Mouse (Mus musculus) frontal cortex, adult 2 months (tissue): ENCODE measurements around the gene Usp7. TPM values are rescaled to one million over a fixed set of nuclear protein-coding genes. Genes with fewer than 3 reads are reported as not detected.

Experiments used
- DNase-seq, 2 experiments: peaks; one replicate each; pipeline ENCODE4 v3.0.0; 2022; ENCODE audit warnings: low spot score in 1 of 2; ENCODE audit errors: extremely low spot score in 1 of 2
- polyA plus RNA-seq: library from polyadenylated mRNA; depleted of rRNA; stranded (reverse); fragments of >200 nt; gene quantifications from 2 replicates; pipeline ENCODE4 v1.2.3, GENCODE M21; 2012

The Usp7 gene
- polyA plus RNA-seq, 1 experiment, result 118 TPM

DNA sequence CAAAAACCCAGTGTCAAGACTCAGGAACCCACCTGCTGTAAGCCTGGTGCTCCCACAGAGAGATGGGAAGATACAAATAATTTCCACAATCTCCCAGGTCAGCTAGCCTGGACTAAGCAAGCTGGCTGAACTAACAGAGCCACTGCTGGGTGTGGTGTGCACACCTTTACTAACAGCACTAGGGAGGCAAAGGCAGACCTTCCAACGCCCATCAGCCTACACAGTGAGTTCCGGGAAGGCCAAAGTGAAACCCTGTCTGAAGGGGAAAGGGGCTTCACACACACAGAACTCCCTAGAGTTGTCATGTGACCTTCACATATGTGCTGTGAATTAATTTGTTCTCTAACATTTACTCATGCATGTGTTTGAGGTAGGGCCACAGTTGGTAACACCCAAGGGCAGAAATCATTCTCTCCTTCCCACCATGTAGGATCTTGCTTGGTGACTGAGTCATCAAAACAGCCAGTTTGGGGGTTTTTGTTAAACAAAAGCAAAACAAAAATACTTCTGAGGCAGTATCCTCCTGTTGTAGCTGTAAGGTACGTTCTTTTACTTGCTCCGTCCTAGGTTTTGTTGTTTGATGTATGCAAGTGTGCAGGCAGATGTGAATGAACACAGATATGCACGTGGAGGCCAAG is 63.9 kb downstream of the Usp7 start:
- no peak for DNase-seq

DNA sequence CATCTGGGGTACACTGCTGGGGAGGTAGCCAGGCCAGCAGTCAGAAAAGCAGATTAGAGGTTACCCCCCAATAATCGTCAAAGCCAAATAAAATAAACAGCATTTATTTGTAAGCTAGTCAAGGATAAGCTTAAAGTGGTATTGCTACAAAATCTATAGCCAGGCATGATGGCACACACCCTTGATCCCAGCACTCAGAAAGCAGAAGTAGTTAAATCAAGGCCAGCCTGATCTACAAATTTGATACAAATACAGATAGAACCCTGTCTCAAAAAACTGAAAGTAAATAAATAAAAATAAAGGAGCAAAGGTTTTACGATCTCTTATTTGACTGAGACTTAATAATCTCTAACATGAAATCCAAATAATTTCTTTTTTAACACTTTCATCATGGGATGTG is 66.3 kb downstream of the Usp7 start:
- DNase-seq, result no peak

DNA sequence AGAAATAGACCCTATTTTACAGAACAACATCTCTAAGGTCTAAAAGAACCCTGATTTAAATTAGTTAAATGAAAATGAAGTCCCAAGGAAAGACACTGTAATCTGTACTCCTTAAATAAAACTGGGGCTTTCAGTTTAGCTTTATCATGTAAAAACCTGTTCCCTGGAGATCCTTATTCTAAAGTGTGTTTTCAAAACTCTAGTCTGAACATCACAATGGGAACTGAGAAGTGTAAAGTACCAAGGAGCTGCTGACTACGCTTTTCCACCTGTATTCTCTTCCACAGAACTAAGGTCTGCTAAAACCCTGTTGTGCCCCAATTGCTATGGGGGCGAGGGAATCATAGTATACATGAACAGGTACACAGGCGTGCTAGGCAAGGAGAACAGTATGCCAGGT is 68.1 kb downstream of the Usp7 start:
- no peak for DNase-seq

DNA sequence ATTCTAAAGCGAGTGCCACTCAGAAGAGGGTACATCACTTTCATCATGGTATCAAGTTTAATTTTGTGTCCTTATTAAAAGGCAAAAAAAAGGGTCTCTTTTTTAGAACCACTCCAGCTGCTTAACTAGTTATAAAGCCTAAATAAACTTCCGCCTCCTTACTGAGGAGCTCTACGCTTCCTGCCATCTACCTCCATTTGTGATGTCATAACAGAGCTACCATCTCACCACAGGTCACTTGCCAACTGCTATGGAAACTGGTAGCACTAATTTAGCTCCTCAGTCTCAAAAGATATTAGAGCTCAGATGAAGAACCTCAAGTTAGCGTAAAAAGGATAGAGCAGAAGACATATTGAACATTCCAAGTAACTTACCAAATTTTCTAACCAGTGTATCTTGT is 71.7 kb downstream of the Usp7 start:
- DNase-seq, result no peak

DNA sequence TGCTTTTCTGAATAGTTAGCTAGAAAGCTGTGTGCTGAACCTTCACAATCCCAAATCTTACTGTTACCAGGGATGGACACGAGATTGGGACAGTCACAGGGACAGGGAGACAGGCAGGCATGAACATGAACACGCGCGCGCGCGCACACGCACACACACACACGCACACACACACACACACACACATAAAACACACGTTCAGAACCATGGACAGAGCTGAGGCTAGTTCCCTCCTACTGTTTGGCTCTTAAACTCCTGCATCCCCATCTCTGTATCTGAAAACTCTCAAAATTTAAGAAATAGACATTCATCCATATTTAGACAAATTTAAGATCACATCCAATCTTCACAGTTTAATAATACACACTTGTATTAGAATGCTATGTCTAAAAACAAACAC is 74.4 kb downstream of the Usp7 start:
- DNase-seq, result no peak

DNA sequence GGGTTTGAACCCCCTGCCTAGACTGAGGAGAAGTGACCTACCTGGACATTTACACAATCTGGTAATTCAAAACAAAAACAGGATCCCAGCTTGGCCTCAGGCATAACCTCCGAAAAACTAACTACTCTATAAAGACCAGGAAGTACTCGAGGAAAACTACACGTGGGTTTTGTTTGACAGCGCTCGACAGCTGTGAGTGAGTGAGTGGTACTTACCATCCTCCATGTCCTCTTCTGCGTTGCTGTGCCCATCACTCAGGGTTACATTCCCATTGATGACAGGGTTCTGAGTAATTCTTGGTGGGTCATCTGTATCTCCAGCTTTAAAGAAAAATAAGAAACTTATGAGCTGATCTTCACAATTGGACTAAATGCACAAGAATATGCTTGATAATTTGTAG is 75.8 kb downstream of the Usp7 start:
- no peak for DNase-seq

DNA sequence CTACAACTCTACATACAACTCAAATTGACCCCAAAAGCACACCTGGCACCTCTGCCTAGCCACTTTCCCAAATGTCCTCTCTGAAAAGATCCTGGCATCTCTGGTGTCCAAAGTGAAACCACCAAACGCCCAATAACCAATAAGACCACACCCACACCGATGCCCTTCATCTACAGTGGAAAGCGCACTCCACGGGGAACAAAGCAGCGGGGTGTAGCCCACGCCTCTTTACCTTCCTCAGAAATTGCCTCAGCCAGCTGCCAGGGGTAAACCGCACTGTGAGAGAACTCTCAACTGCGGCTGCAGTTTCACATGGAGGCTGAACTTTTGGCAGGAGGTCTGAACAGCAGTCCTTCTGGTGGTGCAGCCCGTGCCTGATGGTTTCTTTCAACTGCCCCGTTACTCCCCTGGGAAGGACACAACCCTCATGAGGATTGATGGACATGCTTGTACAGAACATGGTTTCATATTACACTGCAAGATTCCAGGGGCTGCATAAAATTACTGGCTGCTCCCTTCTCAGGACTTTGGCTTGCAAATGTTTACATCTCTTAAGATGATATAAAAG is 76.5 kb downstream of the Usp7 start:
- no peak for DNase-seq

DNA sequence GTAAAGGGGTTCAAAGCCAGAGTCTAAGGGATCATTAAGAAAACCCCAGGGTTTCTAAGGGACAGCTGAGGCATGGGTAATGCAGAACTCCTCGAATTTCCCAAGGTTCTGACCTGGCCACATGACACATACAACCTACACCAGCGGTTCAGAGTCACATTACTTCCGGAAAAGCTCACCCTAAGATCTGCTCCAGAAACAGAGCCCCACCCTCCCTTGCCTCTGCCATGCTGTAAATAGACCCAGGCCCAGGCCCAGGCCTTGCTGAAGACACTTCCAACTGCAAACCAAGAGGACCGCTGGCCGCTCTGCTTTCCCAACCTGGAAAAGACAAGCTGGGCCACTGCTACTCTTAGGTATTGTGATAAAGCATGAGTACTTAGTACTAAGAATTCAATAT is 77.3 kb downstream of the Usp7 start:
- no peak for DNase-seq

DNA sequence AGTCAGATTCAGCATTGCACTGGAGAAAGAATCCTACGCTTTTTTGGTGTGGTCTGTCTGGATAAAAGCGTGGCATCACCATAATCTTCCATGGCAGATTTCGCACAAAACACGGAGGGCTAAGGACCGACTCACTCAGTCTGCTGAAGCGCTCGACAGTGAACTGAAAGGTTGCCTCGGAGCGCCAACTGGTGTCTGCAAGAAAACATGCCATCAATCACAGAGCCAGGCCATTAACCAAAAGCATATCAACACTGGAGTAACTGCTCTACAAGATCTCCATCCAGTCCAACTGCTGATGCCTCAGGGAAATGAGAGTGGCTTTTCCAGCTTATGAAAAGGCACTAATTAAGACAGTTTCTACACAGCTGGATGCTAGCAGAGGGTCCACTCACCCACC is 80.1 kb downstream of the Usp7 start:
- peak in 1 of 2 experiments; percentile 27 for DNase-seq

DNA sequence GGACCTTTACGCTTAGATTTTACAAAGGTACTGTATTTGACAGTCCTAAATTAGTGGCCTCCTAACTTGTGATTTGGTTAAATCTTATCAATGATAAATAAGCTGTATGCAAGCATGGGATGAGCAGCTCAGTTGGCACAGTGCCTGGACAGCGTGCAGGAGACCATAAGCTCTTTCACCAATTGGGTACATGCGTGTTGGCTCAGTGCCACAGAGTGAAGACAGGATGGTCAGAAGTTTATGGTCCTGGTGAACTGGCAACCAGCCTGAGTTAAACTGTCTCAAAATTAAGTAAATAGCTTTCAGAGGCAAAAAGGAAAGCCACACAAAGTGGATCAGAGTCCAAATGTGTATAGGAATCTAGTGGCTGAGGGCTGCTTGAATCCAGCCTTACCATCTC is 91.5 kb downstream of the Usp7 start:
- no peak for DNase-seq

DNA sequence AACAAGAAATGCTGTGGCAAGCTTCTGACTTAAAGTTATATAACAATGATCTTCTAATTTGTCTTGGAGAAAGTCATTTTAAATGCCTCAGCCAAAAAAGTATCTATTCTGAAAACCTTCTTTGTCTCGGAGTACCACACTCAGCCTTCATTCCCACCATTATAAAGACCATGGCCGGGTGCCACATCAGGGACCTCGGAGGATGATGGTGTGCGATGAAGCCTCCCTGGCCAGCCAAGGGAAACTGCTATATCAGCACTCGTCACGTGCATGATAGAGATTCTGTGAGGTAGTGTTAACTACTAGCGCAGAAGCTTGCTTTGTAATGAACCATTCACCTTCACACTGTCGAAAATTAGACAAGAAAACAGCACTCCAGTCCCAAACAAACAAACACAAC is 92.6 kb downstream of the Usp7 start:
- DNase-seq, result no peak

DNA sequence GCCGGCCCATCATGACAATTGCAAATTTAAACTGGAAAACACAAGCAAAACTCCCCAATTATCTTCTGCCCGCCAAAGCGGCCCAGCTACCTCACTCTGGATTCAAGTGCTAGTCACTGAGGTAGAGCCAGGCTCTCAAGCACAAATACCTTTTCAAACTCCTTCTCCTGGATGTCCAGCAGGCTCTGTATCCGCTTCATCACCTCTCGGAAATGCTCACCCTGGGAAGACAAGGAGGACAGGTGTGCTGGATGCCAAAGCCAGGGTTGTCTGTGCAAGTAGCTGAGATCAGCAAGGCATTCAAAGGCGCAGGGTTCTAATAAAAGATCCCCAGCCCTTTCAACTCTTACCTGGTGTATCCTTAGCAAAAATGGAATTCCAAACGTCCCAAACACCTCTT is 100.9 kb downstream of the Usp7 start:
- DNase-seq, result no peak

DNA sequence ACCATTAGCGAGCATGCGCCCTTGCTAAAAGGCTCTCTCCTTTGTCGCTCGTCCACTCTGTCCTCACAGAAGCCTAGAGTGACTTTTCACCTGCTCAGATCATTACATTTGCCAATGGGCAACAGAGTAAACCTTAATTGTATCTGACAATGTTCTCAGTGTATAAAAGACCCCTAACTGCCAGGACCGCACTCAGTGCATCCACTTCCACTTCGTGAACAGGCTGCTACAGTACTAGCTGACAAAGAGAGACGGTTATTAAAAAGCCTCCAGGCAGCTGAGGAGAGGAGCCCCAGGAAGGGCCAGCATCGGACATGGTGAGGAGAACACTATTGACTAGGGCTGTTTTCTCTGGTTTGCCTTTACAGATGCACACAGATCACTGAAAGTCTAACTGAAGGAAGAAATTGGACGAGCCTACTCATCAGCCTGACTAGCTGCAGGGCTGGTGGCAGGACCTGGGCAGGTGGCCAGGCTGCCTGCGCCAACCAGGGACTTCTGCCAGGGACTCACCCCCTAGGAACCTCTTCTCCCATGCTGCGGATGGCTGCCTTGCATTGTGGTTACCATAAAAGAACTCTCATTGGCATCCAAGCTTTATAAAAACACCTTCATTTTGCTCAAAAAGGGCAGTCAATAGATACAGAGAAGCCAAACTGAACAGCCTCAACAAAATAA is 102.0 kb downstream of the Usp7 start:
- DNase-seq, result peak in 1 of 2 experiments; percentile 61

DNA sequence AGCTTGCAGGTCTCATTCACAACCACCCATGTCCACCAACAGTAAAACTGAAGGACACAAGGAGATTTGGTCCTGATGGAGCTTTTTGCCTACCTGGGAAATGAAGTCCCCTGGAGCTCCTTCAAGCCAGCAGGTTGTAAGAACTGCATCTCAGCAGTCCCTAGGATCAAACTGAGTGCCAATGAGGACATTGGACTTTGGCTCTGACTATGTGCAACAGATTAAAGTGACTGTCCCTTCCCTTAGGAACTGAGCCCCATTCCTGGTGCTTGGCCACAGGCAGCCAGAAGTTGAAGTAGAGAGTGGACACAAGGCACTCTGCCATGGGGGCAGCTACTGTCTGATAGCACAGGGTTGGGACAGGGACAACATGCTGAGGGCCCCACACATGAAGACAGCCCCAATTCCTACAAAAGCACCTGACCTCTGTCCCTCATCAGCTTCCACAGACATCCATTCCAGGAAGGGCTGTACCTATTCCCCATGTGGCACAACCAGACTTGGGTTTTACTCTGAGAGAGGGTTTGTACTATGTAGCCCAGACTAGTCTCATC is 104.5 kb downstream of the Usp7 start:
- no peak for DNase-seq

DNA sequence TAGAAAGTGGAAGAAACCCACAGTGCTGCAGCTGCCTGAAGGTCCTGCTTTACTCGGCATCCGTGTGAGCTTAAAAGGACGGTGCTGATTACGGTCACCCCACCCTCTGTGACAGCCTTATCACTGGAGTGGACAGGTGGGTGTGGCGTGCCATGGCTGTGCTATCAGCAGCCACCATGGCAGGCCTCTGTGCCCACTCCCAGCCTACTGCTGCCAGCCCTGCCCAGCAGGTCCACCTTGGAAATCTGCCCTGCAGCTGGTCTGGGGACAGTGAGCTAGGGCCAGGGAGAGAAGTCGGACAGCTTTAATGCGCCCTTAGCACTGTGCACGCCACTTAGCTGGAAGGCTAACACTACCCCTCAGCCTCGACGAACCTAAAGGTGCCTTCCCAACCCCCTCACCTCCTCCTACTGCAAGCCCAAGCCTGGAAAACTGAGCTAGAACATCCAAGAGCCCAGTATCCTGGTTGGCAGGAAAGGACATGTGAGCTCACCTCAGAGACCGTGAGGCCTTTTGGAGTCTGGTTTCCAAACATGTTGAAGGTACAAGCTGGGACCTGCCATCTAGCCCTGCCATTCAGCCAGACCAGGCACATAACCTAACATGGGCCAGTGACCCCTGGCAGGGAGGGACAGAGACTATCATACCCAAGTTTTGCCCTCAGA is 105.1 kb downstream of the Usp7 start:
- DNase-seq, result no peak

DNA sequence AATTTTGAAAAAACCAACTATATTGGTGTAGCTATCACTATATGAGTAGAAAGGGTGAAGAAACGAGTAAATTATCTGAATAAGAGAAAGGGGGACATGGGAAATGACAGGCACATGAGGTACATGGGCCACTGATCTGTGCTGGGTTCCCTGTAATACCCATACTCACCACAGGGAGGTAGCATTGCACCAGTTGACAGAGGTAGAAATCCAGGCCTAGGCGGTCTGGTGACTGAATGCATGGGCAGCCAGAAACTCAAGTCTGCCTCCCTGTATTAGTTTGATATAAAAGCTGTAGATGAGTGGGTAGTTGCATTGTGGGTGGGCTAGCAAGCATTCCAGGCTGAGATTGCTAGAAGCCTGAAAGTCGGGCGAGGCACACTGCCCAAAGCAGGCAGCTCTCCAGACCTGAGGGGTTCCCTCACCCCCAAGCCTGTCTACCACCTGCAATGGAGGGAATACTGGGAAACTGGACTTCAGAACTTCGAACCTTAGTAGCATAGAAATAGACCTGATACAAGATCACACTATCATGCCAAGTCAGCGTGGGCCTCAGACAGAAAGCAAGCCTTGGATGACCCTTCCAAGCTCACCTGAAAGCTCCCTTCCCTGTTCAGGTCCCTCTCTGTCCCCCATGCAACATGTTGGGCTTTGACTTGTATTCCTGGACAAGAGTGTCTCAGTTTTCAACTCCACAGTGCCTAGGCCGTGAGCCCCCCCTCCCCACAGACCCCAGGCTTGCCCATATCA is 105.8 kb downstream of the Usp7 start:
- DNase-seq, result peak; percentile 58 to 91

DNA sequence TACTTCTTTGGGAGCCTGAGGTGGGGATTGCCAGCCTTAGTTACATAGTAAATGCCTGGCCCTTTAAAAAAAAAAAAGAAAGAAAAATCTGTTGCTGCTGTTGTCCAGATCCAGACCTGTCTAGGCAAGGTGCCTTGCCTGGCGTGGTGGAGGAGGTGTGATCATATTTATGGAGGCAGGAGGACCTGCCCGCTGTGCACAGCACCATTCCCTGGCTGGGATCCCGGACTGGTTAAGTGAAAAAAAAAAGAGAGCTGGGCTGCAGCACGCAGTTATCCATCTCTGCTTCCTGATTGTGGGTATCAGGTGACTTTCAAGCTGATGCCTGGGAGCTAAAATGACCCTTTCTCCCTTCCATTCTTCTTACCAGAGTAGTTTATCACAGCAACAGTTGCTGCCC is 107.0 kb downstream of the Usp7 start:
- DNase-seq, result no peak

DNA sequence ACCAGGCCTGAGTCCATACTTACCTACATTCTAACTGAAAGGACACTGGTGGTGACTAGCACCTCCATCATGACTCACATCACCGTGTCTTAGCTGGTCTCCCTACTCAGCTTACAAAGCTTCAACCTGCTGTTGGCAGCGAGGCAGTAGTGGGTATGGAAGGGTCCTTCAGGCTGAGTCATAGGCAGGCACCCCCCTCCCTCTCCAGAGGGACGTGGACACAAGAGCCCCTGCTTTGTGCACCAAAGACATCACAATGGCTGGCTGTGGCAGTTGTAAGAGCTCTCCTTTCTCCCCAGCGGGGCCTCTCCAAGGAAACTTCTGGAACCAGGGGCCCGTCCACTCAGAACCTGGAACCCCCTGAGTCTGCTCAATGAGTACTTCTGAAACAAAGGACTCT is 111.6 kb downstream of the Usp7 start, which contains the start of gene Gm5767:
Gm5767 (plus strand) TSS at position 301 of the 400 bp plus-strand sequence.
- DNase-seq, result no peak

DNA sequence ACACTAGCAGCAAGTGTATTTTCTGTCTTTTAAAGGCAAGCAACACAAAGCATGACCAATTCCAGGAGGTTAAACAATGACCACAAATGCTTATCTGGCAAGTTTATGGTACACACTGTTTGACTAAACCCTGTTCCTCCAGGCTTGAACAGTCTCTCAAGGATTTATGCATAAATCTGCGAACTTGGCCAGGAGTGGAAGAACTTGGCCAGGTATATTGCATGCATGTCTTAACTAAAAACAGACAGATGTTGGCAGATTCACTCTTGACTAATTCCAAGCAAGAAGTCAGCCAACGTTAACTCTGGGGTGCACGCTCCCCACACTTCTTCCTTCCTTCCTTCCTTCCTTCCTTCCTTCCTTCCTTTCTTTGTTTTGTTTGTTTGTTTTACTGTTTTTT is 112.3 kb downstream of the Usp7 start:
- no peak for DNase-seq

DNA sequence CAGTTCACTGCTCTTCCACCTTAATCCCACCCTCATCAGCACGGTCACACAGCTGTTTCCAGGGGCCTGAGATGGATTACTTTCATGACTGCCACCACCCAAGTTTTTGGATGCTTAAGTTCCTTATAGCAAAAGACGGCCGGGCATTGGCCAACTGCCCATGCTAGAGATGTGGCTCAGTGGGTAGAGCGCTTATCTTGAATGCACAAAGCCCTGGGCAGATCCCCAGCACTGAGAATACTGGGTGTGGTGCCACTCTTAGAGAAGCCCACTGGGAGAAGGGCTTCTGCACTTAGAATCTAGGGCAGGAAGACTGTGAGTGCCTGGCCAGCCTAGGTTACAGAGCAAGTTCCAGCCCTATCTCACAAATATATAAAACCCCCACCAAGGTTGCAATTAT is 113.4 kb downstream of the Usp7 start:
- no peak for DNase-seq

DNA sequence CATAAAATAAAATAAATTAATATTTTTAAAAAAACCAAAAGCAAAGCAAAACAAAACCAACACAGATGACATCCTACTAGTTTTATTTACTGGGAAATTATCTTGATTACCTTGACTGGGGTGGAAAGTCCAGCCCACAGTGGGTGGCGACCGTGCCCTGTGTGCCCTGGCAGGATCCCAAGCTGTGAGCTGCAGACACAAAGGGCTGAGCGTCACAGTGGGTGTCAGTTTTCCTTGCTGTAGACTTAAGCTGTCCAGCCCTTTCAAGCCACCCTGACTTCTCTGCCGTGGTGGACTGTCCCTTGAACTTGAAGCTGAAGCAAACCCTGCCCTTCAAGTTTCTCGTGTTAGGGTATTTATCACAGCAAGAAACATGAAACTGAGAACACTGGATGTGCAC is 114.1 kb downstream of the Usp7 start:
- no peak for DNase-seq
